Mouse (Mus musculus): ENCODE measurements around the gene Cav2.

Cav2 gene

GRCm38 (mm10) chr6:17309260-17309659 lies 28.3 kb downstream of the Cav2 start:
- CTCF ChIA-PET, result interaction anchor here (0.6 kb wide), 1 partner anchor 173 kb away, joined by 9 read pairs; no protein-coding TSS in a partner anchor

- CTCF ChIA-PET, result no interaction called here
Observed at GRCm38 (mm10) chr6:17314241-17314640, 33.3 kb downstream of the Cav2 start.

GRCm38 (mm10) chr6:17314659-17315616 lies 34.0 kb downstream of the Cav2 start:
- CTCF ChIA-PET, result no interaction called here

DNA sequence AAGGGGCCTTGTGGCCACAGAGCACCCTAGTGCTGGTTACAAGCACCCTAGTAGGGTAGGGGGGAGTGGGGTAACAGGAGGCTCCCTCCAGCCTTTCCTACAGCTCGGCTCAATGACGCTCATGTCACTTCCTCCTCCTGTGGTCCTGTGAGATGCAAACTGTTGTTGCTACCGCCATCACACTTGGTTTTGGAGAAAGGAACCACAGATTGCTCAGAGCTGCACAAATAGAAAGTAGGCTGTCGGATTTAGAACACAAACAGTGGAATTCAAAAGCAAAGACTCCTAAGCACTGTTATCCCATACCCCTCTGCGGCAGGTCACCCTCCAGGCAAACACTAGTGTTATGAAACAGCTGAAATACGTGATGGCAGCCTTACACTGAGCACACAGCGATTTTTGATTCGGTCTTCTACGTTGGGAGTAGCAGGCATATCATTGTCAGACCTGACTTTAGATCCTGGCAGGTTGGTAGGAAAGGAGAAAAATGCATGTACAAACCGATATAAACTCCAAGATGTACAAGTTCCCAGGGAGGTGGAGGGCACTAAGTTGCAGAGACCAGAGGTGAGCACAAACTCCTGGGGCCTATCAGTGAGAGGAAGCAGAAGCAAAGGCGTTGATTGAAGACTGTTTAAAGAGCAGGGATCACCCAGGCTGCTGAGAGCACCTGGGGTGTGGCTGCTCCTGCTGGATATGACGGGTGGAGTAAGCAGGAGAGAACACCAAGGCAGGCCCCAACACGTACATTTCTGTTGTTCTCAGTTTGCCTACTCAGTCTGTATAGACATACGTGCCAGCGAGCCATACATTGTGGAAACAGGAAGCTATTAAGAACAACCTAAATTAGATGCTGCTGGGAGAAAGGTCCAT lies 35.5 kb downstream of the Cav2 start:
- CTCF ChIA-PET, result no interaction called here

DNA sequence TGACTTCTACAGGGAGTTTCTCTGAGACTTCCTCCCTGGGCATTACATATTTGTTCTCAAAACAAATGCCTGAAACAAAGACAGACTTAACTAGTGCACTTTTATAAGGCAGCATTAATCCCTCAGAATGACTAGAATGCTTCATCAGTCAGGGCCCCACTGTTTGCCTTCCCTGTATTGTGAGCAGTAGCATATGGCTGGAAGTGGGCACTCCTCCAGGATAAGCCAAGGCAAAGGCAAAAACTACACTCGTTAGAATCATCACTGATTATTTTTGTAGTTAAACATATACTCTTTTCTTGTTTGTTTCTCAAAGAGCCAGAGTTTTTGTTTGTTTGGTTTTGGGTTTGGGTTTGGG lies 36.2 kb downstream of the Cav2 start:
- CTCF ChIA-PET, result interaction anchor here (0.7 kb wide), 1 partner anchor 264 kb away, joined by 5 read pairs; no protein-coding TSS in a partner anchor

- CTCF ChIA-PET, result interaction anchor here (0.7 kb wide), 1 partner anchor 265 kb away, joined by 5 read pairs; no protein-coding TSS in a partner anchor
Observed at GRCm38 (mm10) chr6:17317944-17318343, 37.0 kb downstream of the Cav2 start.

DNA sequence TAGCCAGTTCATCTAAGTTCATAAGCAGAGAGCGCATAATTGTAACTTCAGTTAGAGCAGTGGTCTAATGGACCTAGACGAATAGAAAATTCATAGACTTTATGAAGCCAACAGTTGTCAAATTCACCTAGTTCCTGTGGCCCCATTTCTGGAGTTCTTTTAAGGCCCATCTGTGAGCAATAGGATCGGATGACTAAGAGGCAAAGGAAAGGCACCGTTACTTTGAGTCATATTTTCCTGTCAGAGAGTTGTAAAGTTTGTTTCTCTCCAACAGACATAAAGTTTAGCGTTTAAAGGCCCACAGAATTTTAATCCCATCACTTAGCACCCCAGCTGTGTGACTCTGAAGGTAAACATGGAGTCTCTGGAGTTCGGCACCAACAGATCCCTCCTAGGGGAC lies 41.0 kb downstream of the Cav2 start:
- CTCF ChIA-PET, result interaction anchor here (0.7 kb wide), 1 partner anchor 666 kb away, joined by 14 read pairs; no protein-coding TSS in a partner anchor

DNA sequence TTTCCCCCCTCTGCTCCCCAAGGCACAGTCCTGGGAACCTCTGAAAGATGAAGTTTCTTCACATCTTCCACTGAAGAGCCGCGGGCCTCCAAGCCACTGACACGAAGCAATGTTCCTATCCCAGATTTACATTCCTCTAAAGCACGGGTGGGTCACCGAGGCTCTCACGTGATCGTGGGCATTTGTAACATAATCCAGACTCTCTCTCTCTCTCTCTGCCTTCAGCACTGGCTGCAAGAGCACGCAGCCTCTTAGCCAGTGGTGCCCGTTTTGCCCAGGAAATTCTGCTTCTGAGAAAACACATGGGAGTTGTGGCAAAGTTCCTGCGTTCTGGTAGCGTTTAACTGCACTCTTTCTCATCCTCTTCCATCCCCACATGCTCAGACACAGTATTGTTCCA lies 46.2 kb downstream of the Cav2 start:
- CTCF ChIA-PET, result no interaction called here

DNA sequence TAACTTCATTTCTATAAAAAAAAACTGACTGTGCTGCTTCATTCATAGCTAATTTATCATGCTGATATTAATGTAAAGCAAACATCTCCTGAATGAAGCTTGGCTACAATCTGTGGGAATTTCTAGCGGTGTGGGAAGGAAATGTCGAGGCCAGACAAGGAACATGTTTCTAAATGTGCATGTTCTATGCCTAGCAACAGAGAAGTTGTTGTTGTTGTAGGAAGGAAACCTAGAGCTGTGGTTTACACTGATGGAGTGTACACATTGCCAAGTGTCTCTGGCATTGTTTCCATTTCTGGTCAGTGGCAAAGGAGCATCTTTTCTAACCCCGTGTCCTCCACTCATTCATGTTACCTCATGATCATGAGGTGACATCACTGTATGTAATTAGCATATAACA lies 48.8 kb downstream of the Cav2 start:
- CTCF ChIA-PET, result no interaction called here

- CTCF ChIA-PET, result no interaction called here
Observed at GRCm38 (mm10) chr6:17337724-17338123, 56.7 kb downstream of the Cav2 start.

Data from spleen, embryonic (tissue).